Mouse (Mus musculus) thymus, postnatal 4 days (tissue): ENCODE measurements around the gene Vti1a.

Experiments used
- DNase-seq: peaks from one replicate; pipeline ENCODE4 v3.0.0; 2021

Vti1a gene

DNA sequence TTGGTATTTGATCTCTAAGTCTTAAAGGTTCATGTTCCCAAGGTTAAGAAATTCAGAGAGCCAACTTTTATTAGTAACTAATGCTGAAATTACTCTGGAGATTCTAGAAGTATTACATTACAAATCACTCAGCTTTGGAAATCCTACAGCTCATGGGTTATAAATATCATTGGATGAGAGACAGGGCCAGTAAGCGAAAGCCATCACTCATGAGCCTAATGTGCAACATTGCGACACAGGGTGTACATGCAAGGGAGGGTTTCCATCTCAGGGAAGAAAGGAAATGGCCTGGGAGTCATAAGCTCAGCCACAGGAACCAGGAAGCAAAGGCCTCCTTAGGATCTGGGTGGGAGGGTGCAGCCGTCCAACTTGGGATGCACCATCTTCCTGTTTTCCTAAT, 213.9 kb downstream of the Vti1a start:
- no peak for DNase-seq

DNA sequence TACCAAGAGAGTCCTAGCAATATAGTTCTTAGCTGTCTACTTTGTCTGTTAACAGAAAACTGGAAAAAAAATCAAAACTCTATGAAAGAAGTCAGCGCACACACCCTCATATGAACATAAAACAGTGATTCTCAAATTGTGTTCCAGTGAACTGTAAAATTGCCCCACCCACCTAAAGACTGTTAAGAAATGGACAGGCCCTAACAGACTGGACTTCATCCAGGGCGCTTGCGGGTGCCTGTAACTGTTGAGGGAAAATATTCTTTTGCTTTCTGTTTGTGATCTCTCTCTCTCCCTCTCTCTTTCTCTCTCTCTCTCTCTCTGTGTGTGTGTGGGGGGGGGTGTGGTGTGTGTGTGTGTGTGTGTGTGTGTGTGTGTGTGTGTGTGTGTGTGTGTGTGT, 216.6 kb downstream of the Vti1a start:
- no peak for DNase-seq

DNA sequence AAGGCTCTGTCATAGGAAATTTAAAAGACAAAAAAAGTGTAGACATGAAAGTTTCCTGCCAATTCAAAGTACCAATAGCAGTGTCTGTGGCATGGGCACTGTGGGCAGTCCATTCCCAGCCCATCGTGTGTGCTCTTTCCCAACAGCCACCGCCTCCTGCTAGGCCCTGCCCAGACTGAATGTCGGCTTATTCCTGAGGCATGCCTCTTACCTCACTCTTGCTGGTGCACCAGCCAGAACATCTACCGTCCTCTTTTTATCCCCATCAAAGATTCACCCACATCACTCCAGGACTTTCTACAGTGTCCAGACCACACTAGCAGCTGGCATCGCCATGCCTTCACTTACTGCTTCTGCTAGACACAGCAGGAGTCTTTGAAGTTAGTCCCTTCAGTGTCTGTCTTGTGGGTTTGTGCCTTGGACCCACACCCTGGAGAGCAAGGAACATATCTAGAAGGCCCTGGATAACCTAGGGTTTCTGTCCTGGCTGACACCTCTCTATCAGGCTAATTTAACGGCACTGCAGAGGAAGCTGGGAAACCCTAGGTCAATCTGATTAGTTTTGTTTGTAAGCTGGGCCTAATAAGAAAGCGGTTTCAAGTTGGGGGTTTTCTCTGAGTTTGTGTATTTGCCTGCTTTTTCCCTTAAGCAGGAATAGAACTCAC, 220.3 kb downstream of the Vti1a start:
- DNase-seq, result no peak

DNA sequence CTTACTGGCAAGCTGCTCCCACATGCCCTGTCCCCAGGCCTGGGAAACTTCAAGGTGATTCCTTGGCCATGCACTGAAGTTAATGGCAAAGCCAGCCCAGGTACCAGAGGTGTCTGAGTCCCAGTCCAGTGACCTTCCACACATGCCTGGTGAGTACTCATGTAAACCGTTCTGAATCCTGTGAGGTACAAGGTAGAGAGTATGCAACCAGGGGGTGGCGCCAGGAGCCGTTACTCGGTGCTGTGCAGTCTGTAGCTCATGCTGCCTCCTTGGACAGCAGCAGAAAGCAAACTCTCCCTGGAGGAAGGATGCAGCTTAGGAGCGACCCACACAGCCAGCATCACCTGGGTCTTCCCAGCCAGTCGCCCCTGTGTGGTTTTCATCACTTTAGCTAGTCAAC, 221.6 kb downstream of the Vti1a start:
- peak; percentile 79 for DNase-seq

DNA sequence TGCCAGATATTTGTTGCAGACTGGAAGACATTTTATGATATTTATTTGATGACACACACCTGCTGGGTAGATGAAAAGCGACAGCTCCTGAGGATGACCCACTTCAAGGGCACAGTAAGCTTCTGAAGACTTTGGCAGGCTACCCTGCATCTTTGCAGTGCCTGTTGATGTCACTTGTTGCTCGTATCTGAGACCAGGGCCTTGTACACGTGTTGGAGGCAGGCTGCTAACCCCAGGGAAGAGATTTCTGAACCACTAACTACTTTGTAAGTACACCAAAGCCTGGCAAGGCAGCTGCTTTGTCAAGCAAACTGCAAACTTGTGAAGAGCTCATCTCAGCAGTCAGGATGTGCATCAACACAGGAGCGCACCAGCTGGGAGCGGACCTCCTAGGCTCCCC, 225.5 kb downstream of the Vti1a start:
- peak; percentile 54 for DNase-seq

DNA sequence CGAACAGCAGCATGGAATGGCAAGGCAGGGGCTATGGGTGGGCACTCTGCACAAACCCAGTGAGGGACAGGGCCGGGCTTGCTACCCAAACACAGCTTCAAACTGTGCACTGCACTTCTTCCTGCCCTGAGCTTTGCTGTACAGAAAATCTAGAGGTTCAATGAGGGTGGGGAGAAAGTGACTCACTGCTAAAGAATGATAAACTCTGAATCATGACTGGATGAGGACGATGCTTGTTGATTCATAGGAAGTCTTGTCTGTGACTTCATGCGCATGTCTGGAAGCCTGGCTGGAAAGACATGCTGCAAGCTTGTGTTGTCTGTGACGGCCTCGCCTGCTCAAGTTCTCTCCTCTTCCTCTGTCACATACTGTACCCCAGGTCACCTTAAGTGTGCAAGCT, 226.4 kb downstream of the Vti1a start:
- no peak for DNase-seq

DNA sequence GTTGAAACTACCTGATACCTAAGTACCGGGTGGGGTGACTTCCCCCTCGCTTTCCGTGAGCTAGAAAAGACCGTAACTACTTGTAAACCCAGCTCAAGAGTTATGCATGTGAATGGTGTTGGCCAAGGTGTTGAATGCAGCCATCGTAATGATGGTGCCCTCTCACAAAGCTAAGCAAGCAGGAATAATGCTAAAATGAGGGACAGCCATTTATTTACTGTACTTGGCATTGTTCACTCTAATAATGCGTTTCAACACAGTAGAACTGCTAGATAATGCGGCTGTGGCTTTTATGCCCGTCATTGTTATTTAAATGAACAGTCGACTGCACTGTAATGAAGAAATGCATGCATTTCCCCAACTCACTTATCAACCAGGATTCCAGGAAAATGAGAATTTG, 227.1 kb downstream of the Vti1a start:
- DNase-seq, result no peak

DNA sequence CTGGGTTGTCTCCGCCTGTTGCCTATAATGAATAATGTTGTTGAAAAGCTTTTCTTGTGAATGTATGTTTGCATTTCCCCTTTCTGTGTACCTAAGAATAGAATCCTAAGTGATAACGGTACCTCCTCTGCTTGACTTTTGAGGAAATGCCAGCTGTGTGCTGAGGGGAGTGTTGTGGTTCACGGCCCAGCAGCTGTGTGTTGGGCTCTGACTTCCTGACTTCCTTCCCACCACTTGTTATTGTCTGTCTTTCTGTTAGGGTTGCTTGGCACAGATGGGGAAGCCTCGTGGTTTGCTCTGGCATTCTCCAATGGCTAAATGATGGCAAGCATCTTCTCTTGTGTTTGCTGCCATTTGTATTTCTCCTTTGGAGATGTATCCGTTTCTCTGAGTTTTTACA, 228.4 kb downstream of the Vti1a start:
- peak; percentile 63 for DNase-seq

DNA sequence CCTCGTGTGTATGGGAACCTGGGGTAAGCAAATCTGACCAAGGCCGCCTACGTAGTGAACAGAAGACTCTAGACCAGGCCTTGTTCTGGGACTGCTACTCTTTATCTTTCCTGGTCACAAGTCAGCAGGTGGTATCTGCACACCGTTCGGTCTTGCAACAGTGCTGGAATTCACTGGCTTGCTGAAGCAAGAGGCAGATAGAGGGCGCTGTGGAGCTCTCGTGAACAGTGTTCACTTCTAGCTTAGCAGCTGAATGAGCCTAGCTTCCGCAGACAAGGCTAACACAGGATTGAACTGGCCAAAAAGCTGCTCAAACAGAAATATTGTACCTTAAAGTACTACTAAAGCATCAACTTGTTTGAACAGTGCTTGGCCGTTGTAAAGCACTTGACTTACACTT, 229.4 kb downstream of the Vti1a start:
- peak; percentile 95 for DNase-seq

DNA sequence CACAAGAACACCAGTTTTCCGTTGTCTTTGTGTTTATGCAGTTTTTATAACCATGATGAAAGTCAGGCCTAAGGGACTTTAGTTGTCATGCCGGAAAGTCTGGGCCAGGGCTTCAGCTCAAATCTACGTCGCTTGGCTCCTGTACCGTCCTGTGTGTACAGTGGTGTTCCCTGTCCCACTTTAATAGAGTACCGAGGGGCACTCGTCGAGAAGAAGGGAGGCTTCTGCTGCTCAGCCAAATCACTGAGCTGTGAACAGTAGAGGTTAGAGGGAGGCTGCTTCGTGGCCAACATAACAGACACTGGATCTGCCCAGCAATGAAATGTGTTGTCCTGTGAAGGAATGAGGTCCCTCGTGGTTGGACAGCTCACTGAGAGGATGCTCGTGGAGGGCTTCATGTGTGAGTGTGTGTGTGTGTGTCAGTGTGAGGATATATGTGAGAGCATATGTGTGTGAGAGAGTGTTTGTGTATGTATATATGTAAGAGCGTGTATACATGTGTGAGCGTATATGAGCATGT, 230.0 kb downstream of the Vti1a start:
- no peak for DNase-seq

DNA sequence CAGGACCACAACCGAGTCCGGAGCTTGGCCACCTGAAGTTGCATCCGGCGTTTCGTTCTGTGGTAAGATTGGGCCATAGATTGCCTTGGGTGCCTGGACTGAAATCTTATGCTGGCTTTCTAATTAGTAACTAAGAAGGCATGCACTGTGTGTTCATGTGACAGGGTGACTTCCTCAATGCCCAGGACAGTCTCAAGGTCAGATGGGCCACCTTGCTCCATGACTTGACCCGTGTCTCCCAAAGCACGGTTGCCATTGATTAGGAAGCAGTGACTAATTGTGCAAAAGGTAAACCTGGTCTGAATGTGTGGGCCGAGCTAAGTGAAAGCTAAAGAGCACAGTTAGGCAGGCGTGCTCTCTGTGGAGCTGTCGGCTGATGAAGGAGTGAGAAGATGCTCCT, 232.1 kb downstream of the Vti1a start:
- no peak for DNase-seq

DNA sequence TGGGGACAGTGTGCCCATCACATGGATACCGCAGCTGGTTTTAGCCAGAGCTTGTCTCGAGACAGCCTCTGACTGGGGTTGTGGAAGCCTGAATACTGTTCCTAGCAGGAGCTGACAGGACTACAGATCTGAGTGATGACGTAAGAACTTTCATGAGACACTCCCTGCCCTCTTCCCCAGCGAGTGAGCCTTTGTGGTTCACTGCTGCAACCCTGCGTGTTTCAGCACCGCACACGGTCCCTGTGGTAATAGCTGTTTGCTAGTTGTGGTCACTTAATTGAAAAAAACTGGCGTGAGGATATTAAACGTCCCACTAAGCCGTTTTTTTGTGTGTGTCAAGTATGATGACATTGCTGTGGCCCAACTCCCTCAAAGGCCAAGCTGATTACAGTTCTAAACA, 232.6 kb downstream of the Vti1a start:
- DNase-seq, result no peak

DNA sequence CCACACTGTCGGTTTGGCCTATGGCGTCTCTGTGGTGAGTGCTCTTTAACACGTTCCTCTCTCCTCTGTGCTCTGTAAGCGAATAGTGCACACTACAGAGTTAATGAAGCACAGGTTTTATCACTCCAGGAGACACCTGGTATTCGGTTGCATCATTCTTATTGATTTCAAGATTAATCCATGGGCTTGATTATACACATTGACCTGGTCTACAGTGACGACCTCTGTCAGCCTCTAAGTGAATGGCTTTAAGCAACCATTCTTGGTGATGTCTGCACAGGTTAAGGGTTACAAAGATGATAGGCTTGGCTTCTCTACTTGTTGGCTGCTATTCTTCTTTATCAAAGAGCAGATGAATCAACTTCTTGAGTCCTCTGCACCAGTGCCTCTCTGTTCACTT, 234.1 kb downstream of the Vti1a start:
- no peak for DNase-seq

DNA sequence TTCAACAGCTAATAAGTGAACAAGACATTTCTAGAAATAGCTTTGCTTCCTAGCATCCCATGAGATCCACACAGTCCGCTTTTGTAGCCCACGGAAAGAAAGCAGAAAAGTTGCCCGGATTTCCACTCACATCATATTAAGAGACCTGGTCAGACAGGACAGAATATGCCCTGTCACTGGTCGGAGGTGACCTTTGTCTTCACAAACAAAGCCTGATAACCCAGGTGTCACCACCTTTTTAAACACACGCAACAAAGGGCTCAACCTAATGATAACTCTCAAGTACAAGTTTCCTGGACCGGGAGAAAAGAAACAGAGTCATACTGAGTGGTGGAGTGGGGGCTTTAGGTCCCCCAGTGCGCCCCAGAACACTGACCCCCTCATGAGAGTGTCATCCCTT, 236.2 kb downstream of the Vti1a start:
- DNase-seq, result no peak

DNA sequence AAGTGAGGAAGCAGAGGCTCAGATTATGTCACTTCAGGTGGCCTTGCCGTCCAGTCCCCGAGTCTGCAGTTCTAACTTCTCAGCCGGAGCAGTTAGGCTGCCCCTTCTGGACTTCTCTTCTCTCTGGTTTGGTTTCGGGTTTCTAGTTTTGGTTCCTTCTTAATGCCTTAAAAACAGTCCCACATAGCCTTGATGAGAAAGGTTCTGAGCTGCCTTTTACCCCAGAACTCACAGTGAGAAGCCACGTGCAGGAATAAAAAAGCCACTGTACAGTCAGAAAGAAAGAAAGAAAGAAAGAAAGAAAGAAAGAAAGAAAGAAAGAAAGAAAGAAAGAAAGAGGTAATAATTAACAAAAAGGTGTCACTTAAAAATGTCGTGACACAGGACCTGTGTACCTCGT, 236.8 kb downstream of the Vti1a start:
- DNase-seq, result no peak

DNA sequence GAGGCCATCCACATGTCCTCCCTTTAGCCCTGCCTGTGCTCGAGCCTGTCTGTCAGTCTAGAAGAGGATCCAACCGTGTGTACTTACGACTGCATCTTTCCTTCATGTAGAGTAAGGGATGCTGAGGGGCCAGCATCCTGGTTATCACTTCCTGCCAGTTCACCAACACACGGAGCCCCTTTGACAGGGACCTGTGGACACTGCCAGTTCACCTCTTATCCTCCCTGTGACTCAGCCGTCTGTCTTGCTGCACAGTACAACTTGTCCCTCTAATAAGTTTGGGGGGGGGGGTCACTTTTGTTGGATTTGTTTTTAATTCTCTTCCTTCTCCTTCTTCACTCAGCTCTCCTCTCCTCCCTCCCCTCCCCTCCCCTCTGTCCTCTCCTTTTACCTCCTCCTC, 238.2 kb downstream of the Vti1a start:
- DNase-seq, result no peak

DNA sequence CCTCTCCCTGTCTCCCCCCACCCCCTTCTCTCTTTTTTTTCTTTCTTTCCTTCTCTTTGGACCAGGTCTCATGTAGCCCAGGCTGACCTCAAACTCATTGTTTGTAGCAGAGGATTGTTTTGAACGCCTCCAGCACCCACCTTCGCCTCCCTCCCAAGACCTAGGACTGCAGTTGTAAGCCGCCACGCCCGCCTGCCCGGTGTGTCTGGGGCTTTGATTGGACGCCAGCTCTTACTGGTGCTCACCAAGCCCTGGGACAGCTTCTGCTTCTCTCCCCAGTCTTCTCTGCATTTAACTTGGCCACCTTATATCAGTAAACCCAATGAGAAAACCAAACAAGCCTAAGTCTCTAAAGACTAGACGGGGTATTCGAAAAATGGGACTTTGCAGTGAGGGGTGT, 238.6 kb downstream of the Vti1a start:
- DNase-seq, result no peak

DNA sequence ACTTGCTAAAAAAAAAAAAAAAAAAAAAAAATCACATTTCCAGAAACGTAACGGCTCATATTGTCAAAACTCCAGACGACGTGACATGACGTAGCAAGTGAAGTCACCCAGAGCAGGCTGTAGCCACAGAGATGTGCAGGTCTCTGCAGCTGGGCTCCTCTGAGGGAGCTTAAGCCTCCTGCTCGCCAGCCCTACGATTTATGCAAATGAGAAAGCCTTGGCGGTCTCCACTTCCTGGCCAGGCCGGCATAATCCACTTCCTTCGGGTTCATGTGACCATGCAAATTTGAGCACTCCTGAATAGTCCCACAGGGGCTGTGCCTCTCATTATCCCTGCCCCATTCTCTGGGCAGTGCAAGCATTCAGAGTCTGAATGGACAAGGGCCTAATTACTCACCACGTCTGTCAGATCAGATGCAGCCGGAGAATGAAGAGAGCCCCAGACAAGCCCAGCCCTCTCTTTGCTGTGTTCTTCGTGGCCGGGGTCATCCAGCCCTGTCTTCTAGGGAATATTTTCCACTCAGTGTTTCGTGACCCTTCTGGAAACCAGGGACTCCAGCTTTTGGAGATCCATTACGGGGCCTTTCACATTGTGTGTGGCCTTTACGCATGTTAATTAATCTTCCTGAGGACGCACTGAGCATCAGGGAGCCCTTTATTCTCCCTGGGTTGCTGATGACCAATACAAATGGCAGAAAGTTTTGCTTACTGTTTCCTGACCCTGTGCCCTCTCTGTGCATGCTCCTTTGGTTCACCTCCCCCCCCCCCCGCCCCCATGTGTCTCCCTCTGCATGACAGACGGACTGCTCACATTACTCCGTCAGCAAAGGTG, 240.3 kb downstream of the Vti1a start:
- DNase-seq, result peak; percentile 27

DNA sequence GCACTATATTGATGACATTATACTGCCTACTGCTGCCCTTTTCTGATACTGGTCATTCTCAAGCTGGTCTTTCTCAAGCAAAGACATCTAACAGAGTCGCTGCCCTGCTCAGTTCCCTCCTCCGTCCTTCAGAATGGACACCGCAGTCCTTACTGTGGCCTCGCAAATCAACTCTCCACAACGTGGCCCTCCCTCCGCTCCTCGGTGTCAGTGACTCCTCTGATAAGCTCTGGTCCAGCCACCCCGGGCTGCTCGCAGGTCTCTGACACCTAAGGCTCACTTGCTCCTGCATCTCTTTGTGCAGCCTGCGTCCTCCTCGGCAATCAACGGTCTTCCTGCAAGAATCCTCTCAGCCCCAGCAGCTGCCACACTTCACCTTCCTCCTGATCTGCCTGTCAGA, 243.2 kb downstream of the Vti1a start:
- no peak for DNase-seq

DNA sequence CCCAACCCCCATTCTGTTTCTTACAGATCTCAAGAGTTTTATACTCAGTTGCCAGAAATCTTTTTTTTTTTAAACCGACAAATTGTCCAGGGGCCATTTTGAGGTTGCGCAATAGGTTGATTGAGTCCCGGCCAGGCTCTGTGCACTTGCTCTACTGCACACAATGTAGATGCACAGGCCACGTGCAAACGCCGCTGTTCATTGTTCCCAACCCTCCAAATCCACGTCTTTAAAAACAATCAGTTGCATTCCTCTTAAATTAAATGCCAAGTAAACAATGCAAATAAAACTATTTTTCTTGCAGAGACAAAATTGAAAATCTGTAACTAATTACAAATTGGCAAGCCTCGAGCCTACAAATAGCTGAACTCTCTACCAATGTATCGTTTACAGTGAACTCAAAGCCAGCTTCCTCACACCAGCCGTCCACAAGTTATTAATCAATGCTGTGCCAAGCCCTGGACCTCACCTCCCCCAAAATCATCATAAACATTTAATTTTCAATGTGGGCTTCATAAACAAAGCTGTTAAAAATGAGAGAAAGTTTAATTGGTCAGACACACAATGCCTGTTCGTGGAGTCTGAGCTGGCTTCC, 244.1 kb downstream of the Vti1a start:
- DNase-seq, result no peak

DNA sequence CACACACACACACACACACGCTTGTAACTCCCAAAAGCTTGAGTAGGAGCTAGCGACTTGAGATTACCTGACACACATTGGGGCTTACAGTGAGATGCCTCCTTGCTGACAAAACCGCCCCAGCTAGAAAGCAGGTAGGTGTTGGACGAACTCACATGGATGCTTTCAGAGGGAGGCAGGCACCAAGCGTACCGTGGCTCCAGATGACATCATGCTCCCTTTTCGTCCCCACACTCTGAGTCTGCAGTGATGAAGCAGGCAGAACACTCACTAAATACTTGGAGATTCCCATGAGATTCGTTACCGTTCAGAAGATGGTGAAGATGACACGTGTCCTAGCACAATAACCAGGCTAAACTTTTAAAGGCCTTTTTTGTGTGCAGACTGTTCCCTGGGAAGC, 245.4 kb downstream of the Vti1a start:
- no peak for DNase-seq

DNA sequence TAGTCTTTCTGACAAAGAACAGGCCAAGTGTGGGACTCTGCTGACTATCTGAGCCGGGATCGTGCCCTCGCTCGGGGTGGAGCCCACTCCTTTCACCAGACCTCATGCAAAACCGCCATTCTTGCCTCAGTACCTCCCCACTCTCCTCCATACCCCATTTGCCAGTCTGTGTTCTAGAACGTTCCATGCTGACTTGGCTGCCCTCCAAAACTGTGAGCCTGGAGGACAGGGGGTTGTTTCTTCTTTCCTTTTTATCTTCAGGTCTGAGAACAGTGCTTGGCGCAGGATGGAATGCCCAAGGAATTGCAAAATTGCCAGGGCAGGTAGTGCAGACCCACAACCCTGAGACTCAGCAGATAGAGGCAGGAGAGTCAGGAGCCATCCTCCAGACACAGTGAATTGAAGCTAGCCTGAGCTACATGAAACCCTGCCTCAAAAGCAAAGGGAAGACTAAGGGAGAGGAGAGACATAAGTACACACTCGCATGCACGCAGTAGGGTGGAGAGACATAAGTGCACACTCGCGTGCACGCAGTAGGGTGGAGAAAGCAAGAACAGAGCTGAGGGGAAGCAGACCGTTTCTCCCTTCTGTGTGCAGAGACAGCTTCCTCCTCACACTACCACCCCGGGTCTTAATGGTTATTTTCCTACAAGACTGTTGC, 246.5 kb downstream of the Vti1a start:
- no peak for DNase-seq

DNA sequence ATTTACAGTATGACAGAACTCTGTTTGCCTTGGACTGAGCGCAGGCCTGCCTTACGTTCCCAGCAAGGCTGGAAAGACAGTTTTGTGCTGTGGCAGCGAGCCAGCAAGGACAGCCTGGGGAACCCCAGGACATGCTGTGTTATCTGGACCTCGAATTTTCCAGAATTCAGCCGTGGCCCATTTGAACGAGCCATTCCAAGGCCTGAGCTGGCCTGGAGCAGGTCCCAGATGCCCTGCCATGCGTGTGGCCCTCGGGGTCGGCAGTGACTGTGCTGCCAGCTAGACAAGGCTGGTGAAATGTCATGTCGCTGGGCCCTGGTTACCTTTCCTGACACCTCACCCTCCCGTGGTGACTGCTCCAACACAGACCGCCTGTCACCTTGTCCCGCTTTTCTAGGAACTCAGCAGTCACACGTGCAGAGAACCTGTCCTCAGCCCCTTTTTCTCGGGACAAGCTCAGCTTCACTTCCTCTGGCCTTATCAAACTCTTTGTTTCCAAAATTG, 247.1 kb downstream of the Vti1a start:
- no peak for DNase-seq
